Mouse (Mus musculus) brain, adult 2 months (tissue): ENCODE results near the gene Gbp7.

Experiments used
- DNase-seq: peaks from one replicate; pipeline ENCODE4 v3.0.0; 2011; ENCODE audit warnings: low read depth, low spot score

Gene Gbp7

DNA sequence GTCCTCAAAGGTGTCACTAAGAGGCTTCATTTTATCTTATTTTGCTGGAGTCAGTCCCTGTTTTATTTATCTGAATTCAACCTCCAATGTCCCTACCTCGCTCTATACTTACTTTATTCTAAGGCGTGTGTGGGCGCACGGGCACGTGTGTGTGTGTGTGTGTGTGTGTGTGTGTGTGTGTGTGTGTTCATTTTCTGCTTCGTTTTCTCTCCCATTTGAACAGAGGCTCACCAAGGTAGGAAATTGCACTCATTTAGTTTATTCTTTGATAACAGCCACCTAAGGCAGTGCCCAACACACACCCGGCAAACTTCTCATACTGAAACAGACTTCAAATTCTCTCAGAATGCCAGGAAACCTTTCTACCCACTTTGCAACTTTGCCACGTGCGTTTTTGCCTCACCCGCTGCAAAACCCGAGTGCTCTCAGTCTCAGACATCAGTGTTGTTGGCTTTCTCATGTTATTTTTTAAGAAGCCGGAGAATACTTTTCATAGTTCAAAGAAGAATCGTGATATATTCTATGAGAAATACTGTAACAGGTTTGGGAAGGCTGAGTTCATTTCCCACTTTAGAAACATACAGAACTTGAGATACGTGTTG is 31.0 kb downstream of the Gbp7 start:
- no peak for DNase-seq

DNA sequence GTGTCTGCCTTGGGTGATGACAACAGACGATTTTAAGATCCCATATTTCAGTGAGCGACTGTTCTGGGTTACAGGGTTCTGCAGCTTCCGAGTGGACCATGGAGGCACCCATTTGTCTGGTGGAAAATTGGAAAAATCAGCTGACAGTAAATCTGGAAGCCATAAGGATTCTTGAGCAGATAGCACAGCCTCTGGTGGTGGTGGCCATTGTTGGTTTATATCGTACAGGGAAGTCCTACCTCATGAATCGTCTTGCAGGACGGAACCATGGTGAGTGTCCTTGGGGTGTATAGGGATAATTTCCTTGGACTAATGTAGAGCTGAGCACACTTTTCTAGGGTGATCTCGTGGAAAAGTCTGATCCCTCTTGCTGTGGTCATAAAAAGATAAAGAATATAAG is 31.5 kb downstream of the Gbp7 start:
- DNase-seq = no peak

DNA sequence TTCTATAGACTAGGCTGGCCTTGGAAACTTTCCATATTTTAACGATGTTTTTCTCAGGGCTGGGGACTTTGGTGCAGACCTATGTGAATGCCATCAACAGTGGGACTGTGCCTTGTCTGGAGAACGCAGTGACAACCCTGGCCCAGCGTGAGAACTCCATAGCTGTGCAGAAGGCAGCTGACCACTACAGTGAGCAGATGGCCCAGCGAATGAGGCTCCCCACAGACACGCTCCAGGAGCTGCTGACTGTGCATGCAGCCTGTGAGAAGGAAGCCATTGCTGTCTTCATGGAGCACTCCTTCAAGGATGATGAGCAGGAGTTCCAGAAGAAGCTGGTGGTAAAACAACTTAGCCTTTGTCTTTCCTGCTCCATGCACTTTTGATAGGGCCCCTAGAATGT is 37.3 kb downstream of the Gbp7 start:
- peak; percentile 19 for DNase-seq

DNA sequence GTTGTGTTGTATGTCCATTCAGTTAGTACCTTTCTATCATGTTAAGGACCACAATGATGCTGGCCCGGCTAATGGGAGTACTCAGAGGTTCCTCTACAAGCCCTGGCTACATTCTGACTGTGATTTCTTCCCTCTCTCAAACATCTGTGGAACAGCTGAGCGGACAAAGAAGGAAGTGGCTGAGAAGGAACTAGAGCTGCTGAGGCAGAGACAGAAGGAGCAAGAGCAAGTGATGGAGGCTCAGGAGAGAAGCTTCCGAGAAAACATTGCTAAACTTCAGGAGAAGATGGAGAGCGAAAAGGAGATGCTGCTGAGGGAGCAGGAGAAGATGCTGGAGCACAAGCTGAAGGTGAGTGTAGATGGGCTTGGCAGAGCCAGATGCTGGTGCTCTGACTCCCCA is 40.6 kb downstream of the Gbp7 start:
- DNase-seq = no peak

DNA sequence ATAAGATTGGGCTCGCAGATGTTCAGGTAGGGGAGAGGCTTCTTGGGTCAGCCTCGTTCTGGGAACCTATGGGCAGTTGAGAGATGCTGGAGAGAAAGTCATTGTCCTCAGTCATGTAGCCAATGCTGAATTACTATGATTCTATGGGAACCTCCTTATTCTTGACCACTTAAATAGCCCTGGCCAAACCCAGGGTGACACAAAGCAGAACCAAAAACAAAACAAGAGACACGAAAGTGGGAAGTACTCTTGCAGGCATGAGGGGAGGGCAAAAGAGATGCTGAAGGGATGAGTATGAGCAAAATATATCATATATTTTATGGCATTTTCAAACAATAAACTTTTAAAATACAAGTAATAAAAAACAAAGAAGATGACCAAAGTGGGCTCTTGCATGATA is 47.0 kb downstream of the Gbp7 start:
- DNase-seq = no peak

DNA sequence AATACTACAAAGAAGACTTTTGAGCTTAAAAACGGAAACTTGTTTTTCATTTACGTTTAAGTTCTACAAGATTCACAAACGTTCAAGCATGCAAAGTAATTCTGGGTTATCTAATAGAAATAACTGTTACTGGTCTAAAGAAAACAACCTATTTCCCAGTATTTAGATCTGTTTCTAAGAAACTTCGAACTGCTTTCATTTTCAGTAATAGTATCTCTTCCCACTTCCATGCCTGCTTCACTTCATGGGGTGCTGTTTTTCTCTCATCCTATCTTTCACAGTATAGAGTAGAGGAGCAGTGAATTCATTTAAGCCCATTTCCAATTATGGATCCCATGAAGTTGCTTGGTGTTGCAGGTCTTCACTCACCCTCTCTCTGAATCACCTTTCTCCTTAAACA is 48.2 kb downstream of the Gbp7 start:
- DNase-seq = no peak

DNA sequence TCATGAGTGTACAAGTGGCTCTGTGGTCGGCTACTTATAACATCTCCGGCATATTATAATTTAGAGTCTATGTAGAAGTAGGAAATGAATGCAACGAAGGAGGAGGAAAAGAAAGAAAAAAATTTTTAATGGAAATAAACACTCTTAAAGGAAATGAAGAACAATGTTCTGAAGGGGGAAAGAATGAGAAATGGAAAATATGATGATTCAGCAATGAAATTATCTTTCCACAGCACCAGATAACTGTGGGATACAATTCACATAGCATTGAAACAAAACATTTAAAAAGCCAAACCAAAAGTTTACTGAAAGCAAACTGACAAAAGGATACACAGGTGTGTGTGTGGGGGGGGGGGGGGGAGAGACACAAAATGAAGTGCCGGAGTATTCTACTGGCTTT is 52.9 kb downstream of the Gbp7 start:
- DNase-seq = no peak

DNA sequence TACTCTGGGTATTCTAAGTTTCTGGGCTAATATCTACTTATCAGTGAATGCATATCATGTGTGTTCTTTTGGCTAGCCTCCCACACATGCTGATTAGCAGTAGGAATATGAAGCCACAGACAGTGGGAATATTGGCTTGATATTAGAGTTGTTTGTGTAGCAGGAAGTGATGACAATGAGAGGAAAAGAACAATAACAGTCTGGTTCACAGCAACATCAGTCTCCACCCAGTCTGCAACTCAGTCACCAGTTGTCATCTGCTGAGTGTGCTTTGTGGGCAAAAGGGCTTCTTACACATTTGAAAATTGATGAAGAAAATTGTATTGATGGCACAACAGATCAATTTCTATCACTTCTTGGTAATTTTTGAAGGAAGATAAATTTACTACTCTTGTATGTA is 57.2 kb downstream of the Gbp7 start:
- no peak for DNase-seq

DNA sequence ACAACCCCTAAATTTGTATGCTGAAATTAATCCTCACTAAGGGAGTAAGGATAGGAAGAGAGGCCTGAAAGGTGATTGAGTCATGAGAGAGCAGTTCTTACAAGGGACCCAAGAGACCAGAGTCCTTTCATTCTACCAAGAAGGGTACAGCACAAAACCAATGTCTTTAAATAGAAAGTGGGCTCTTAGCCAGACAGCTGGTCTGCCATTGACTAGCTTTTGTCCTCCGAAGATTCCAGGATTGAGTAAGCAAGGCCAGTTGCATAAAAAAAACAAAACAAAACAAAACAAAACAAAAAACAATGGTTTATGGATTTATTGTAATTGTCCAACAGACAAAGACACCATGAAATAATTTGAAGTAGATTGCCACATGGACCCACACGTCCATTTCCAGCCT is 58.7 kb downstream of the Gbp7 start:
- DNase-seq = no peak

DNA sequence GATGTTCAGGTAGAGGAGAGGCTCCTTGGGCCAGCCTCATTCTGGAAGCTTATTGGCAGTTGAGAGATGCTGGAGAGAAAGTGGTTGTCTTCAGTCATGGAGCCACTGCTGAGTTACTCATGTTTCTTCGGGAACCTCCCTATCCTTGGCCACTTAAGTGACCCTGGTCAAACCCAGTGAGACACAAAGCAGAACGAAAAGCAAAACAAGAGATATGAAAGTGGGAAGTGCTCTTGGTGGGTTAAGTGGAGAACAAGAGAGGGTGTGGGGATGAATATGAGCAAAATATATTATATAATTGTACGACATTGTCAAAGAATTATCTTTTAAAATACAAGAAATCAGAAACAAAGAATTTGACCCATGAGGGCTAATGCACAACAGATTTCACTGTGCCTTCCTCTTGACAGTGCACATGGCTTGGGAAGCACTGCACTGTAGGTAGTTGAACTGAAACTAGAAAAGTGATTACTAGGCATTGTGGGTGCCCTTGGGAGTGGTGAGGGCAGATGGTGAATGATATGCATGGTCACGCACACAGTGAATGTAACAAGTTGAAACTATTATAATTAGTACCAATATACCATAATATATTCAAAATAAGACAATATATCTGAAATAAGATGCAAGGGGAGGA is 60.4 kb downstream of the Gbp7 start:
- DNase-seq = no peak

DNA sequence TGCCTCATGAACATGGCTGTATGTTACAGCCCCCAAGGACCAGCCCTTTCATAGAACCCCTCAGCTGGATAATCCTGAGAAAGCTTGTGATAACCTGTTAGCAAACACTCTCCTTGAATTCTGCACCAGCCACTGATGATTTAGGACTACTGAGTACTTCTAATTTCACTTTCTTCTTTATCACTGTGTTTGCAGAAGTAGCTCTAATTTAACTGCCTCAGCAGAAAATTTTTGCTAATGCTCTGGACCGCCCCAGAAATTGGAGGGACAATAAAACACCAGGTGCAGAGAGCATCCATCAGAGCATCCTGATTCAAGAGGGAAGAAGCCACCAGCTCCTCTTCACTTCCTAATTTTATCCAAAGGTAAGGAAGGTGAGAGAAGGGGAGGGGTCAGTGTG is 64.4 kb downstream of the Gbp7 start, which contains the start of gene Gbp2b:
Gene Gbp2b (plus strand): TSS at position 301 of the 400 bp plus-strand sequence.
- DNase-seq = no peak

DNA sequence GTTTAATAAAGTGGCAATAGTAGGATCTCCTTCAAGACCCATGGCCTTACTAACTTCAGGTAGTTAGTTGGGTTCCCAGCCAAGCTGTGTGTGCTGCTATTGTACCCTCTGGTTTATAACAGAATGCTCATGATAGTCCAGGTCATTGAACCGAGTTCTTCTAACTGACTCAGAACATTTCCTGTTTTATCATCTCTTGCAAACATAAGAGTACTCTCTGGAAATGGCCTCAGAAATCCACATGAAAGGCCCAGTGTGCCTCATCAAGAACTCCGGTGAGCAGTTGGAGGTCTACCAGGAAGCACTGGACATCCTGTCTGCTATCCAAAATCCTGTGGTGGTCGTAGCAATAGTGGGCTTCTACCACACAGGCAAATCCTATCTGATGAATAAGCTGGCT is 67.8 kb downstream of the Gbp7 start:
- no peak for DNase-seq
